Mouse (Mus musculus): Measurements from ENCODE around the gene Otx2.

Gene Otx2

GRCm38 (mm10) chr14:48673541-48673940, at the start of gene Otx2:
TSS of gene Otx2 (minus strand) at chr14:48673819.
- ChIA-PET CTCF (interaction anchor here in 2 of 4 experiments (1.1 to 1.2 kb wide), 2 partner anchors 9 to 11 kb away, joined by 3 to 4 read pairs; no protein-coding TSS in a partner anchor), POLR2A (interaction anchor here (0.6 to 2.4 kb wide), 9 partner anchors 9 to 135 kb away, joined by 3 to 10 read pairs (median 3); no protein-coding TSS in a partner anchor)

- CTCF ChIA-PET: no interaction called here
- POLR2A ChIA-PET: interaction anchor here in 2 of 4 experiments (0.6 to 1.5 kb wide), 6 partner anchors 14 to 418 kb away, joined by 3 to 6 read pairs (median 3); no protein-coding TSS in a partner anchor
Measured at GRCm38 (mm10) chr14:48722763-48723162, 49.1 kb upstream of the Otx2 start.

- ChIA-PET CTCF (interaction anchor here in 2 of 4 experiments (0.6 to 1.1 kb wide), 2 partner anchors 10 to 34 kb away, joined by 3 to 4 read pairs; no protein-coding TSS in a partner anchor), POLR2A (interaction anchor here in 2 of 4 experiments (0.8 to 1.2 kb wide), 2 partner anchors 10 to 14 kb away, joined by 3 read pairs; no protein-coding TSS in a partner anchor)
Measured at GRCm38 (mm10) chr14:48719296-48719695, 45.7 kb upstream of the Otx2 start.

- CTCF ChIA-PET: no interaction called here
- POLR2A ChIA-PET: interaction anchor here (0.6 to 2.2 kb wide), 18 partner anchors 8 to 297 kb away, joined by 3 to 11 read pairs (median 4); no protein-coding TSS in a partner anchor
Measured at GRCm38 (mm10) chr14:48717632-48718279, 44.1 kb upstream of the Otx2 start.

- ChIA-PET POLR2A (interaction anchor here in 3 of 4 experiments (0.6 to 3.6 kb wide), 8 partner anchors 15 to 730 kb away, joined by 3 to 15 read pairs (median 4); partner anchors contain the start of gene Otx2 (in 1 of the 3)), CTCF (no interaction called here)
Measured at GRCm38 (mm10) chr14:48716456-48716855, 42.8 kb upstream of the Otx2 start.

- ChIA-PET CTCF (no interaction called here), POLR2A (interaction anchor here in 2 of 4 experiments (0.6 to 1.4 kb wide), 2 partner anchors 9 to 15 kb away, joined by 5 to 6 read pairs; no protein-coding TSS in a partner anchor)
Measured at GRCm38 (mm10) chr14:48710871-48711370, 37.3 kb upstream of the Otx2 start.

- CTCF ChIA-PET: no interaction called here
- POLR2A ChIA-PET: interaction anchor here (0.5 to 1.9 kb wide), 16 partner anchors 7 to 1412 kb away, joined by 3 to 13 read pairs (median 5); partner anchors contain the start of gene Mapk1ip1l (in 1 of the 4)
Measured at GRCm38 (mm10) chr14:48710062-48710870, 36.6 kb upstream of the Otx2 start.

GRCm38 (mm10) chr14:48709371-48710061, 35.9 kb upstream of the Otx2 start:
- CTCF ChIA-PET: interaction anchor here (0.5 to 1.0 kb wide), 4 partner anchors 10 to 195 kb away, joined by 3 to 12 read pairs (median 4); no protein-coding TSS in a partner anchor
- POLR2A ChIA-PET: interaction anchor here (0.5 to 1.9 kb wide), 31 partner anchors 8 to 1411 kb away, joined by 3 to 13 read pairs (median 3); partner anchors contain the start of gene Mapk1ip1l (in 1 of the 4)

- ChIA-PET POLR2A (interaction anchor here in 2 of 4 experiments (0.5 to 1.1 kb wide), 3 partner anchors 10 to 558 kb away, joined by 3 to 5 read pairs (median 4); no protein-coding TSS in a partner anchor), CTCF (interaction anchor here in 1 of 4 experiments (0.5 kb wide), 1 partner anchor 34 kb away, joined by 3 read pairs; no protein-coding TSS in a partner anchor)
Measured at GRCm38 (mm10) chr14:48707844-48708383, 34.3 kb upstream of the Otx2 start.

- ChIA-PET POLR2A (interaction anchor here in 2 of 4 experiments (0.5 to 1.2 kb wide), 4 partner anchors 10 to 559 kb away, joined by 3 to 7 read pairs (median 4); no protein-coding TSS in a partner anchor), CTCF (interaction anchor here in 1 of 4 experiments (0.5 kb wide), 1 partner anchor 35 kb away, joined by 3 read pairs; no protein-coding TSS in a partner anchor)
Measured at GRCm38 (mm10) chr14:48707391-48707790, 33.8 kb upstream of the Otx2 start.

- POLR2A ChIA-PET: interaction anchor here (0.5 to 3.2 kb wide), 29 partner anchors 8 to 1128 kb away, joined by 3 to 22 read pairs (median 4); no protein-coding TSS in a partner anchor
Measured at GRCm38 (mm10) chr14:48700790-48701370, 27.3 kb upstream of the Otx2 start.

GRCm38 (mm10) chr14:48679590-48679989, 6.0 kb upstream of the Otx2 start:
- CTCF ChIA-PET: interaction anchor here in 1 of 4 experiments (0.6 kb wide), 1 partner anchor 21 kb away, joined by 5 read pairs; no protein-coding TSS in a partner anchor
- POLR2A ChIA-PET: no interaction called here

More at GRCm38 (mm10) chr14:48700790-48701370, 27.3 kb upstream of the Otx2 start:
- CTCF ChIA-PET: no interaction called here

- ChIA-PET POLR2A (interaction anchor here in 2 of 4 experiments (0.6 to 1.3 kb wide), 2 partner anchors 14 to 24 kb away, joined by 3 to 4 read pairs; no protein-coding TSS in a partner anchor), CTCF (interaction anchor here in 1 of 4 experiments (0.6 kb wide), 1 partner anchor 20 kb away, joined by 5 read pairs; no protein-coding TSS in a partner anchor)
Measured at GRCm38 (mm10) chr14:48678674-48679073, 5.1 kb upstream of the Otx2 start.

GRCm38 (mm10) chr14:48674036-48674831, 615 bp upstream of the Otx2 start:
- ChIA-PET POLR2A (interaction anchor here (0.6 to 2.4 kb wide), 19 partner anchors 9 to 136 kb away, joined by 3 to 16 read pairs (median 3); no protein-coding TSS in a partner anchor), CTCF (interaction anchor here in 3 of 4 experiments (0.6 to 1.2 kb wide), 4 partner anchors 9 to 92 kb away, joined by 3 to 4 read pairs (median 4); no protein-coding TSS in a partner anchor)

GRCm38 (mm10) chr14:48672611-48673176, 925 bp downstream of the Otx2 start:
- CTCF ChIA-PET: interaction anchor here in 1 of 4 experiments (1.3 kb wide), 1 partner anchor 10 kb away, joined by 5 read pairs; no protein-coding TSS in a partner anchor
- POLR2A ChIA-PET: interaction anchor here in 3 of 4 experiments (1.2 to 2.4 kb wide), 4 partner anchors 8 to 20 kb away, joined by 3 to 10 read pairs (median 6); no protein-coding TSS in a partner anchor

All from embryonic stem cell, embryonic (primary cell).